Mouse (Mus musculus): ENCODE results near the gene Fgfr2. TPM values are rescaled to one million over a fixed set of nuclear protein-coding genes. Genes with fewer than 3 reads are reported as not detected.

Gene Fgfr2
- polyA plus RNA-seq, 1 experiment from 2014 or later, result 110 TPM

GRCm38 (mm10) chr7:132888518-132889249 lies 234.5 kb downstream of the Fgfr2 start:
- Histone ChIP-seq H3K4me2 (replicated peaks; ENCODE audit: low read depth, low read length) (no peak overlapping the region), H3K4me3 (ENCODE audit: low read depth, low read length) (no peak overlapping the region), H3K9ac (replicated peaks; ENCODE audit: low read depth) (no peak overlapping the region), H3K27me3 (replicated peaks; ENCODE audit: insufficient read depth, low read length) (no peaks in the 10 kb centered on the region), H3K36me3 (ENCODE audit: insufficient read depth, low read length) (peaks cover 2% of the 10 kb centered on the region; the same call in 1 of the 2 replicates), H3K27ac (ENCODE audit: low read length) (no peak overlapping the region), H3K9me3 (ENCODE audit: low read length) (no peaks in the 10 kb centered on the region), H3K4me1 (ENCODE audit: insufficient read depth, low read depth, low read length) (no peaks in the 10 kb centered on the region)
- ATAC-seq (no peak), DNase-seq (ENCODE audit: low spot score) (no peak)
- 62% methylated on average over 4 of the region's 4 CpGs for WGBS
- no peak for TF ChIP-seq EP300 (IDR thresholded peaks at IDR 0.05)
- TF ChIP-seq CTCF (IDR thresholded peaks at IDR 0.05), result no peak

- H3K27ac ChIP-seq (ENCODE audit: low read length), result no peak overlapping the region
- no peaks in the 10 kb centered on the region for H3K27me3 ChIP-seq (replicated peaks; ENCODE audit: insufficient read depth, low read length)
- DNase-seq (ENCODE audit: low spot score), result peak; percentile 9
- no peak overlapping the region for H3K9ac ChIP-seq (replicated peaks; ENCODE audit: low read depth)
- peaks cover 8% of the 10 kb centered on the region; the same call in 1 of the 2 replicates for H3K36me3 ChIP-seq (ENCODE audit: insufficient read depth, low read length)
- H3K4me3 ChIP-seq (ENCODE audit: low read depth, low read length), result no peak overlapping the region
- H3K4me1 ChIP-seq (ENCODE audit: insufficient read depth, low read depth, low read length), result no peaks in the 10 kb centered on the region
- H3K9me3 ChIP-seq (ENCODE audit: low read length), result no peaks in the 10 kb centered on the region
- no peak overlapping the region for H3K4me2 ChIP-seq (replicated peaks; ENCODE audit: low read depth, low read length)
- 33% methylated on average over 3 of the region's 3 CpGs for WGBS
- TF ChIP-seq CTCF (IDR thresholded peaks at IDR 0.05) (no peak), EP300 (IDR thresholded peaks at IDR 0.05) (no peak)
- ATAC-seq, result no peak
Observed at GRCm38 (mm10) chr7:132888052-132888451, 235.1 kb downstream of the Fgfr2 start.

GRCm38 (mm10) chr7:132887019-132887804 lies 235.9 kb downstream of the Fgfr2 start:
- Histone ChIP-seq H3K27ac (ENCODE audit: low read length) (no peak overlapping the region), H3K4me3 (ENCODE audit: low read depth, low read length) (no peak overlapping the region), H3K4me2 (replicated peaks; ENCODE audit: low read depth, low read length) (no peak overlapping the region), H3K4me1 (ENCODE audit: insufficient read depth, low read depth, low read length) (no peaks in the 10 kb centered on the region), H3K9ac (replicated peaks; ENCODE audit: low read depth) (no peak overlapping the region), H3K9me3 (ENCODE audit: low read length) (no peaks in the 10 kb centered on the region), H3K36me3 (ENCODE audit: insufficient read depth, low read length) (peaks cover 11% of the 10 kb centered on the region; the same call in 1 of the 2 replicates), H3K27me3 (replicated peaks; ENCODE audit: insufficient read depth, low read length) (no peaks in the 10 kb centered on the region)
- ATAC-seq, result peak; percentile 26; the same call in 1 of the 2 replicates
- 45% methylated on average over 7 of the region's 7 CpGs for WGBS
- peak; percentile 11 for DNase-seq (ENCODE audit: low spot score)
- TF ChIP-seq CTCF (IDR thresholded peaks at IDR 0.05), result no peak
- no peak for TF ChIP-seq EP300 (IDR thresholded peaks at IDR 0.05)

DNA sequence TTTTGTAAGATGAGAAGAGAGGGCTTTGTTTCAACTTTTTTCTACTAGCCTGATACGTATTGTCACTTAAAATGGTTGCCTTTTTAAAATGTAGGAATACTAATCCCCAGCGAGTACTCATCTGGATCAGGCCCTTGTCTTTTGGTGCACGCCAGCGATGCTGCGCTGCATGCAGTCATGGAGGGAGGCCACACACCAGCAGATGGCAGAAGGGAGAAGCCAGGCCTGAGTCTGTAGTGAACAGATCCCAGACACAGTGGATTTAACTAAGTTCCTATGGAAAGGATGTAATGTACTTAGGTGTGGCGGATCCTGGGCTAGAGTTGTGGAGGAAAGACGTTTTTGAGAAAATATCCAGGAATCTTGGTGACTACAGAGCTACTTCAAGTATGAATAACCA lies 239.1 kb downstream of the Fgfr2 start:
- ATAC-seq (no peak), DNase-seq (ENCODE audit: low spot score) (no peak)
- Histone ChIP-seq H3K27ac (ENCODE audit: low read length) (no peak overlapping the region), H3K4me3 (ENCODE audit: low read depth, low read length) (no peak overlapping the region), H3K4me2 (replicated peaks; ENCODE audit: low read depth, low read length) (no peak overlapping the region), H3K4me1 (ENCODE audit: insufficient read depth, low read depth, low read length) (no peaks in the 10 kb centered on the region), H3K27me3 (replicated peaks; ENCODE audit: insufficient read depth, low read length) (no peaks in the 10 kb centered on the region), H3K9ac (replicated peaks; ENCODE audit: low read depth) (no peak overlapping the region), H3K36me3 (ENCODE audit: insufficient read depth, low read length) (peaks cover 30% of the 10 kb centered on the region; the same call in 1 of the 2 replicates), H3K9me3 (ENCODE audit: low read length) (no peaks in the 10 kb centered on the region)
- WGBS, result 92% methylated on average over 7 of the region's 7 CpGs
- TF ChIP-seq CTCF (IDR thresholded peaks at IDR 0.05) (peak; percentile 58), EP300 (IDR thresholded peaks at IDR 0.05) (no peak)

GRCm38 (mm10) chr7:132882343-132882742 lies 240.8 kb downstream of the Fgfr2 start:
- 50% methylated on average over 2 of the region's 2 CpGs for WGBS
- Histone ChIP-seq H3K9me3 (ENCODE audit: low read length) (no peaks in the 10 kb centered on the region), H3K4me3 (ENCODE audit: low read depth, low read length) (no peak overlapping the region), H3K4me1 (ENCODE audit: insufficient read depth, low read depth, low read length) (no peaks in the 10 kb centered on the region), H3K36me3 (ENCODE audit: insufficient read depth, low read length) (peaks cover 36% of the 10 kb centered on the region; the same call in 1 of the 2 replicates), H3K27ac (ENCODE audit: low read length) (no peak overlapping the region), H3K4me2 (replicated peaks; ENCODE audit: low read depth, low read length) (no peak overlapping the region), H3K27me3 (replicated peaks; ENCODE audit: insufficient read depth, low read length) (no peaks in the 10 kb centered on the region), H3K9ac (replicated peaks; ENCODE audit: low read depth) (no peak overlapping the region)
- no peak for ATAC-seq
- no peak for TF ChIP-seq EP300 (IDR thresholded peaks at IDR 0.05)
- peak; percentile 50 for TF ChIP-seq CTCF (IDR thresholded peaks at IDR 0.05)
- peak; percentile 13 for DNase-seq (ENCODE audit: low spot score)

GRCm38 (mm10) chr7:132880276-132880675 lies 242.9 kb downstream of the Fgfr2 start:
- DNase-seq (ENCODE audit: low spot score), result no peak
- Histone ChIP-seq H3K4me1 (ENCODE audit: insufficient read depth, low read depth, low read length) (no peaks in the 10 kb centered on the region), H3K36me3 (ENCODE audit: insufficient read depth, low read length) (peaks cover 51% of the 10 kb centered on the region; the same call in 1 of the 2 replicates), H3K27ac (ENCODE audit: low read length) (no peak overlapping the region), H3K4me2 (replicated peaks; ENCODE audit: low read depth, low read length) (no peak overlapping the region), H3K4me3 (ENCODE audit: low read depth, low read length) (no peak overlapping the region), H3K9me3 (ENCODE audit: low read length) (no peaks in the 10 kb centered on the region), H3K9ac (replicated peaks; ENCODE audit: low read depth) (no peak overlapping the region), H3K27me3 (replicated peaks; ENCODE audit: insufficient read depth, low read length) (no peaks in the 10 kb centered on the region)
- WGBS, result 80% methylated on average over 1 of the region's 1 CpGs
- TF ChIP-seq CTCF (IDR thresholded peaks at IDR 0.05), result no peak
- no peak for TF ChIP-seq EP300 (IDR thresholded peaks at IDR 0.05)
- no peak for ATAC-seq
